Mouse (Mus musculus) E14TG2a.4 (cell line): ENCODE data around the gene Tspan33.

Experiments used
- CTCF ChIP-seq: conservative IDR thresholded peaks from 2 replicates; pipeline ENCODE4 v1.5.1; 2014; ENCODE audit warnings: low read length
- NANOG ChIP-seq: IDR thresholded peaks from 2 replicates; pipeline ENCODE4 v1.6.1; 2014; ENCODE audit warnings: borderline replicate concordance, low read length, mixed read lengths
- POU5F1 ChIP-seq: IDR thresholded peaks from 2 replicates; pipeline ENCODE4 v1.6.1; 2014; ENCODE audit warnings: low read length, borderline replicate concordance

GRCm38 (mm10) chr6:29671741-29672140 is 22.3 kb upstream of the Tspan33 start:
- TF ChIP-seq CTCF (no peak), POU5F1 (no peak), NANOG (no peak)
